Mouse (Mus musculus) megakaryocyte progenitor cell, adult 5-6 weeks (primary cell): ENCODE measurements at regions not wholly inside any gene's neighbourhood (a gene's known extent, or its start where the extent isn't known, plus 50 kb on each side); places are given as distances from the start of the nearest gene placed in this dataset.

Experiments used
- ATAC-seq: replicated peaks from 2 replicates; pipeline ENCODE4 v1.8.0; 2016; ENCODE audit warnings: mild to moderate bottlenecking, moderate TSS enrichment, inconsistent platforms; ENCODE audit not compliant: poor library complexity

DNA sequence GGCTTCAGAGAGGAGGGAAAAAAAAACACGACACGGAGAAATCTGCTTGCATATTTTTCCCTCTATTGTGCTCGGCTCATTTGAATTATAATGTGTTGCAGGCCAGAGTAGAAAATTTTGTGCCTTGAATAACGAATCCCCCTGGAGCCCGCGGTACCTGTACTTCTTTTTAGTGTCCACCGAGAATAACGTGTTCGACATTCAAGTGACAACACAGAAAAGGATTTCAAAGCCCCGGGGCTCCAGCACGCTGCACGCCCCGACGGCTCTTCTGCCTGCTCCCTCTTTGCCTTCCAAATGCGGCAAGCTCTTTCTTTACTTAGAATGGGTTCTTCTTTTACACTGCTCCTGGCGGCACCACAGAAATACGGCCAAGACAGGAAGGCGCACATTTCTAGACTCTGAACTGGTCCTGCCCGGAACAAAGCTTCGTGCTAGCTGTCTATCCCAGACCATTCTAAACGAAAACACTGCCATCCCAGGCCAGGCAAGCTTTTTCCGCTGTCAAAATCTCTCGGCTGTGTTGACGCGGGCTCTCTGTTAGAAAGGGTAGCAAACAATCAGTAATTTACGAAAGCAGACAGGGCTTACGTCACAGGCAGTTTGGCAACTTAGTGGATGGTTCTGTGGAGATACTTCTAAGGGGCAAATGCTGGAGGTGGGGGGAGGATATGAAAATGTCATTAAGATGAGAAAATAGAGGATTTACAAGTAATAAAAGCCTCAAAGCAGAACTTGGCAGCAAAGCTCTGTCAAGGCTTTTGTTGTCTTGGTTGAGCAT is 398.2 kb upstream of the Smim15 start:
- ATAC-seq: peak; percentile 67

DNA sequence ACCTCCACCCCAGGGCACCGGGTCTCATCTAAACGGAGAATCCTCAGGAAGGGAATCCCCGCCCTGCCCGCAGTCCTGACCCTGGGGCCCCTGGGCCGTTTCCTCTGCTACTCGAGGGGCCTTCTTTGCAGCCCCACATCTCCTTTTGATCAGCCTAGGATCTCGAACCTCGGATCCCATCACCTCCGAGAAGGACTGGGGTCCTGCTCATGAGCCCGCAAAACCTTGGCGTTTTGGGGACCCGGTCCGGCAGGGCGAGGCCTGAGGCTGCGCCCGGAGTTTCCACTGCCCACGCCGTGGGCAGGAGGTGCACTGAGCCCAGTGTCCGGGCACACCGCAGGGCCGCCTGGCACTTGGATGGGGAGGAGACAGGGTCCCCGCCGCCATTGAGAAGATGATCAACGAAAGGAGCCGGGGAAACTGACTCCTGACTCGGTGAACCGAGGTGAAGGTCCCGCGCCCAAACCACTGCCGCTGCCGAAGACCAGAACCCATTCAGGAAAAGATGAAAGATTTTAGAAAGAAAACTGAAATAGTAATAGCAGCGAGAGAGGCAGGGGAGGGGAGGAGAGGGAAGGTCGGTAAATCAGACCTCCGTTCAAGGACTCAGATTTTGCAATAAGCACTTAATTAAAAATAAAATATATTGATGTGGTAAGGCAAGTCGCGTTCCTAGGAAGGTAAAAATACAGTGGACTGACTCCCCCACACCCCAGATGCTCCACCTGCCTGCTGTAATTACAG is 399.0 kb upstream of the Smim15 start:
- peak; percentile 9; the same call in 1 of the 2 replicates for ATAC-seq

GRCm38 (mm10) chr13:107644705-107645104 is 399.5 kb upstream of the Smim15 start:
- ATAC-seq: no peak

GRCm38 (mm10) chr13:107641926-107642657 is 402.2 kb upstream of the Smim15 start:
- no peak for ATAC-seq

DNA sequence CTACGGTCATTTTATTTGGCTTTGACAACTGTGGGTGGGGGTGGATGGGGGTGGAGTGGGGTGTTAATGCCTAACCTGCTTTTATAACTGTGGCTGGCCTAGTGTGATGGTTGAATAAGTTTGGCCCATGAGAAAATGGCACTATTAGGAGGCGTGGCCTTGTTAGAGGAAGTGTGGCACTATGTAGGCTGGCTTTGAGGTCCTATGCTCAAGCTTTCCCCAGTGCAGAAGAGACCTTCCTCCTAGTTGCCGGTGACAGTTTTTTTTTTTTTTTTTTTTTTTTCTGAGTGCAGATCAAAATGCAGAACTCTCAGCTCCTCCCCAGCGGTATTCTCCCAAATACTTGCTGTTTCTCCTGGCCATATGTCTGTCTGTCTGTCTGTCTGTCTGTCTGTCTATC is 404.6 kb upstream of the Smim15 start:
- peak; percentile 79 for ATAC-seq

DNA sequence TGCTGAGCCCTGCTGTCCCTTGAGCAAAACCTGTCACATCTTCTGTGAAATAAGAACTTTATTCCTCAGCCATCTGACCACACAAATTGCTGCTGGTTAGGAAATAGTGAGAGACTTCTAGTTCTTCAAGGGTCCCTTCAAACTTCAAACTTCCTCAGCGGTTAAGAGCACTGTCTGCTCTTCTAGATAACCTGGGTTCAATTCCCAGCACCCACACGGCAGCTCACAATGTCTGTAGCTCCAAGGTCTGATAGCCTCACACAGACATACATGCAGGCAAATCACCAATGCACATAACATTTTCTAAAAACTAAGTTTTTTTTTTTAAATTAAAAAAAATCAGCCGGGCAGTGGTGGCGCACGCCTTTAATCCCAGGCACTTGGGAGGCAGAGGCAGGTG is 407.0 kb upstream of the Smim15 start:
- no peak for ATAC-seq

- no peak for ATAC-seq
Measured at GRCm38 (mm10) chr13:107635114-107635513, 409.1 kb upstream of the Smim15 start.

- ATAC-seq: no peak
Measured at GRCm38 (mm10) chr13:107627073-107627472, 417.2 kb upstream of the Smim15 start.

DNA sequence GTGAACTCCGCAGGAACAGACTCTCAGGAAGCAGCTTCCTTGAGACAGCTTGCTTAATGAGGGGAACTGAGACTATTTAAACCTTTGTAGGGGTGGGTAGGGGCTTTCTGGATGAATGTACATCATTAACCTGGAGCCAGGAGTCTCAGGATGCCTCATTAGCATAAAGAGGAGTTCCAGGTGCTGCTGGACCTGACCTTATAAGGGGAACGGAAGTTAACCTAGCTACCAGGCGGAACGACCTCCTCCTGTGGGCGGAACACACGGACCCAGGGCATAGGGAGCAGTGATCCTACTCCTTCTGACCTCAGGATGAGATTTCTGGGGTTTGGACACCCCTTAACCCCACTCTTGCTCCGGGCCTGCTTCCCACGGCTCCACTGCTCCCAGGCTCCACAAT is 417.6 kb upstream of the Smim15 start:
- no peak for ATAC-seq

DNA sequence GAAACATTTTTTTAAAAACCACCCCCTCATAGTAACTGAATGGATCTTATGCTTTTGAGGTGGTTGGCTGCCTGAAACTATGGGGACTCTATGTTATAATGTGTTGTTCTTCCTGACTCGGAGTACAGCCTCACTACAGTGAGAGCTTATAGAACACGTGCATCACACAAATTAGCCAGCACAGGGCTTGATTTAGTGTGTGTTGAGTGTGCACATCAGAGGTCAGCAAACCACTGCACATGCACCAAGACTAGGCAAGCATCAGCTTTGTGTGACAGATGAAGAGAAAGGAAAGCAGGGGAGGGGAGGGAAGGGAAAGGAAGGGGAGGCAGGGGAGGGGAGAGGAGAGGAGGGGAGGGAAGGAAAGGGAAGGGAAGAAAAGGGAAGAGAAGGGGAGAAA is 422.9 kb upstream of the Smim15 start:
- no peak for ATAC-seq

- ATAC-seq: 0 out of 2 replicates have a peak, but pooled peaks have one; percentile 4
Measured at GRCm38 (mm10) chr13:107620887-107621286, 423.4 kb upstream of the Smim15 start.

DNA sequence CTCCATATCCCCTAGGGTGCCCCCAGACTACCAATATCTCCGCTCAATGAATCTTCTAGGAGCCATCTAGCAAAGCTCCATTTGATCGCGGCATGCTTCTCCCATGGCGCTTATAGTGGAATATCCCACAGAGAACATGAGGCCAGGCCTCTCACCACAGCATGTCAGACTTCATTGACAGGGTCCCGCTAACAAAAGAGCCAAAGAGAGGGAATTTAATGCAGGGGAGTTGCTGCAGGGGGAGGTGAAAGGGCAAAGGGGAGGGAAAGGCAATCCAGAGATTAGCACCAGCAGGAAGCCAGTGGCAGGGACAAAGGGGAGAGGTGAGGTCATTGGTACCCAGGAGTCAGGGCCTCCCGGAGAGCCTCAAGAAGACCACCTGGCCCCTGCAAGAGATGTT is 424.0 kb upstream of the Smim15 start:
- ATAC-seq: no peak

DNA sequence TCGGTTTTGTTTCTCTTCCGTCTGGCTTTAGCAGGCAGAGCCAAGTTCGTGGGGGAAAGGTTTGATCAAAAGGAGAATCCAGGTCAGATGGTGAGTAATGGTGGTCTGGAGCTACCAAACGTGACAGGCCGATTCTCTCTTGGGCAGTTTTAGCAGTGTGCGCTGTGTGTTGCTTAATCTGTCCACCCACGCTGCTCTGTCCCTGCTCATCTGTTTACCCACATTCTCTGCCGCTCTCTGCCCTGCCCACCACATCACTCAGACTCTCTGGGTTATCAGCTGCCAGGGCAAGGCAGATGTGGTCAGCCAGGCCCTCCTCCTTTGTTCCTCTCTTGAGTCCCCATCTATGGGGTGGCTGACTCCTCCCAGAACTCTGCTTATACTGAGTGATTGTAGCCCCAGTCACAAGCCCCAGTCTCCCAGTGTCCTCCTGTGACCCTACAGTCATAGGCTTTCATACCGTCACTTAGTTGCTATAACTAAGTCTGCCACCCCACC is 424.8 kb upstream of the Smim15 start:
- peak; percentile 97 for ATAC-seq

DNA sequence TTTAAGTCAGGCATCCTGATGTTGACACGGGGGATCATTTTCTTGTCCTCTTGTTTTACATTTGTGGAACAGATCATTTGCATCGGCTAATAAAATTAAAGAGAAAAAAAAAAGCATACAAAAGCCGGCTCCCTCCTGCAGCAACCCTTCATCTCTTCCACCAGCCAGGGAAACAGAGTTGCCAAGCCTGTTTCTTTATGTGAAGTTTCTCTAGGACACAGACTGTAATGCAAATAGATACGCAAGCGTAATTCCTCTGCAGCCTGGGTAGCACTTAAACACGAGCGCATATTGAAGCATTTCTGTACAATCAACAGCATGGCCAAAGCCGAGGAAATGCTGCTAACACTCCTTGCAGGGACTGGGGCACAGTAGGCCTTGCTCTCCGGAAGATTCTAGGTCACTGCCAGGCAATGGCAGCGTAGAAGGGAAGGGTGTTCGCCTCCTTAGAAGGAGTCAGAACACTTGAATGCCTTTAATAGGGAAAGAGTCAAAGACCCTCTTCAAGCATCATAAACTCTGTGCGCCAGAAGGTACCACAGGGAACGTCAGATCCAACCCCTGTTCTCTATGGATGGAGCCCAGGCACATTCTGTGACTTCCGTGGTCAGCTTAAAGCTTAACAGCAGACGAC is 425.3 kb upstream of the Smim15 start:
- ATAC-seq: no peak

DNA sequence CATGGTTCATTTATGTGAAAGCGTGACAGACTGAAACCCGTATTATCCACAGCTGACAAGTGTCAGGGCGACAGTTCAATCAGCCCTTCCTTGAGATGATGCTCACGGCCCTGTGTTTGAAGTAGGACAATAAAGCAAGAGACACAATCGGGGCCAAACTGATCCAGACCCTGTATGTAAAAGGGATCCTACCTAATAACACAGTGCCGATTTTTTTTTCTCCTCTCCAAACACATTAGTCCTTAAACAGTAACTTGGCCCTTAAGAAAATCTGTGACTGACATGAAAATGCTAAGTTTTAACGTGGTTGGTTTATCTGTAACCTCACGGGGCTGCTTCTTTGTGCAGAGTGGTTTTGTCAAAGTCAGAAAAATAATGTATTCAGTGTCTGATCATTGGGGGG is 425.9 kb upstream of the Smim15 start:
- ATAC-seq: no peak

GRCm38 (mm10) chr13:107617582-107617981 is 426.7 kb upstream of the Smim15 start:
- ATAC-seq: no peak

DNA sequence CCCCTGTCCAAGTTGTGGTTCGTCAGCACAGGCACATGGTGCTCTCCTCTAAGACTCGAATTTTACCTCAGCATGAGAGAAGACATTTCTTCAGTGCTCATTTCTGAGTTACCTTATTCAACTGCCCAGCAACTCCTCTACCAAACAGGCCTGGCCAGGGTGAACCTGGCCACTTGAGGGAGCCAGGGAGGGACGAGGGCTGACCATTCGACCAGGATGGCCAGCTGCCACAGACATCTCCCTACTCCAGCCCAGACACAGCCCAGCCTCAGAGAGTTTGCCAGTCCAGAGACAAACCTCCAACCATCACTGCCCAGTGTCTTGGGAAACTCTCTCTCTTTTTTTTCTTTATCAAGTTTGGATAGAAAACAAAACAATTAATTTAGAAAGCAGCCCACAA is 427.5 kb upstream of the Smim15 start:
- ATAC-seq: no peak

DNA sequence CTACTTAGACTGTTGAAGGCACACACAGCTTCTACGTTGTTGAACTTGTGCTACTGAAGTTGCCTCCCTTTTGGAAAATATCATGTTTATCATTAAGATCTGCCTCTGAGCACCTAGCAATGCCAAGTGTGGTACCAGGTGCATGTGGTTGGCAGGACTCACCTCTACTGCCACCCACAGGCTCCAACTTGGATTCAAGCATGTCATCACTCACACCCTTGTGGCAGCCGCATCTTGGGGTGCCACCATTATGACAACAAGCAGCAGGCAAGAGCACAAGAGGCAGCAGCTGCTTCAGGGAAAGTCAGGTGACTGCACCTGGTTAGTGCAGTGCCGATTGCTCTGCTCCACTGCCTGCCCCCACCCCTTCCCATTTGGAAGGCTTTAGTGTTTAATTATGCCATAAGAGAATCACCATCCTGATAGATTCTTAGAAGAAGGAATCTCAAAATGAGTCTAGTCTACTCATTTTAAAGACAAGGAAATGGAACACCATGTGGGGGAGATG is 435.2 kb upstream of the Smim15 start:
- no peak for ATAC-seq

DNA sequence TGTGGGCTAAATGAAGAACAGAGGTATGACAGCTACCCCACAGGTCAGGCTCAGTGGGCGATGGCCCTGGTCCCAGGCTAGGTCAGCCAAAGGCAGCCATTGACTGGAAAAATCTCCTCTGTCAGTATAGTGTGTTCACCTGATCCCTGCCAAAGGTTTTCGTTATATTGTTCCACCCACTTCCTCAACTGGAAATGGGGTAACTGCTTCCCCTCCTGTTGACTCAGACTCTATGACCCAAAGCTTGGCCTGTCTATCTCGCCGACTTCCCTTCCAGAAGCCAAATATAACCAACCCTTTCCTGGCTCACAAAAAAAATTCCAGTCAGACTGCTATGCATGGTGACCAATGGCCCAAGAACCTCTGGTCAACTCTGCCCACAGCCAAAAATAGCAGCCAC is 437.0 kb upstream of the Smim15 start:
- ATAC-seq: peak; percentile 98

GRCm38 (mm10) chr13:107602149-107602548 is 442.1 kb upstream of the Smim15 start:
- no peak for ATAC-seq

- no peak for ATAC-seq
Measured at GRCm38 (mm10) chr13:107601132-107601439, 443.2 kb upstream of the Smim15 start.
